Mouse (Mus musculus): ENCODE measurements around the gene Klhdc10. TPM values are rescaled to one million over a fixed set of nuclear protein-coding genes. Genes with fewer than 3 reads are reported as not detected.

The Klhdc10 gene
- polyA plus RNA-seq, 2 experiments, result 9.4 to 12.8 TPM

DNA sequence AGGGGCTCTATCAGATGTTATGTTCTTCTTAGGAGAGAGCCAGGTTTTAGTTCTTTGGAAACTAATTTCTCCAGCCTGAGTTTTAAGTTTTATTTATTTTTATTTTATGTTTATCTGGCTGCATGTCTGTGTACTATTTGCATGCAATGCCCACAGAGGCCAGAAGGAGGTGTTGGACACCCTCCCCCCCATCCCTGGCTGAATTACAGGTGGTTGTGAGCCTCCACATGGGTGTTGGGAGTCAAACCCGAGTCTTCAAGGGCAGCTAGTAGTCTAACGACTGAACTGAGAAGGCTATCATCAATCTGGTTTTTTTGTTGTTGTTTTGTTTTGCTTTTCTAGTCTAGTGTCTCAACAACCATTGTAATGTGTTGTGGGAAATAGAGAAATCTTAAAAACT is 14.5 kb downstream of the Klhdc10 start:
- no peaks in the 10 kb centered on the region for H3K4me1 ChIP-seq (replicated peaks; ENCODE audit: control insufficient read depth in 2 of 2, insufficient read depth in 2 of 2, low read length in 1 of 2)
- no peak overlapping the region for H3K4me2 ChIP-seq (ENCODE audit: low read depth)
- DNase-seq (ENCODE audit: low read depth in 3 of 3, low spot score in 3 of 3) (no peak), ATAC-seq (ENCODE audit: insufficient read depth) (no peak)
- TF ChIP-seq EP300 (IDR thresholded peaks at IDR 0.05; ENCODE audit: low read depth) (no peak), CTCF (IDR thresholded peaks at IDR 0.05; ENCODE audit: low read depth) (peak; percentile 35)
- H3K27me3 ChIP-seq (ENCODE audit: control insufficient read depth, insufficient read depth, low read length), result no peaks in the 10 kb centered on the region
- H3K36me3 ChIP-seq (replicated peaks; ENCODE audit: control insufficient read depth, insufficient read depth, low read depth), result no peaks in the 10 kb centered on the region
- H3K9ac ChIP-seq (replicated peaks), result no peak overlapping the region
- H3K27ac ChIP-seq, result no peak overlapping the region
- no peak overlapping the region for H3K4me3 ChIP-seq (ENCODE audit: insufficient read depth in 1 of 2, low read depth in 2 of 2, low read length in 2 of 2)
- no peaks in the 10 kb centered on the region for H3K9me3 ChIP-seq (ENCODE audit: control insufficient read depth, low read length)
- 73% methylated on average over 2 of the region's 2 CpGs for WGBS (ENCODE audit: insufficient replicate concordance)

DNA sequence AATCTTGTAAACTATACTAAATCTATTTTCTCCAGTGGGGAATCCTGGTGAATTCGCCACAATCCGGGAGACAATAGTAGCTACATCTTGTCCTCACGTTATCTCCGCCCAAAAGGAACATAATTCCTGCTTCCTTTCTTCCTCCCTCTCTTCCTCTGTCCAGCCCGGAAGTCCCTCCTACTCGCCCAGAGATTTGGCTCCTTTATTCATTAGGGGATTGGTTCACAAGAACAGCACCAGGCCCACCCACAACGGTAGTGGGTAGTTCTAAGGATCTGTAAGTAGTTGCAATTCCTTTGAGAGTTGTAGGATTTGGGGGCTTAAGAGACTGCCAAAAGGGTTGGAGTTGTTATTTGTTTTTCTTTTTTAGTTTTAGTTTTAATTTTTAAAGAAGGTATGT is 15.1 kb downstream of the Klhdc10 start:
- no peak overlapping the region for H3K4me3 ChIP-seq (ENCODE audit: insufficient read depth in 1 of 2, low read depth in 2 of 2, low read length in 2 of 2)

DNA sequence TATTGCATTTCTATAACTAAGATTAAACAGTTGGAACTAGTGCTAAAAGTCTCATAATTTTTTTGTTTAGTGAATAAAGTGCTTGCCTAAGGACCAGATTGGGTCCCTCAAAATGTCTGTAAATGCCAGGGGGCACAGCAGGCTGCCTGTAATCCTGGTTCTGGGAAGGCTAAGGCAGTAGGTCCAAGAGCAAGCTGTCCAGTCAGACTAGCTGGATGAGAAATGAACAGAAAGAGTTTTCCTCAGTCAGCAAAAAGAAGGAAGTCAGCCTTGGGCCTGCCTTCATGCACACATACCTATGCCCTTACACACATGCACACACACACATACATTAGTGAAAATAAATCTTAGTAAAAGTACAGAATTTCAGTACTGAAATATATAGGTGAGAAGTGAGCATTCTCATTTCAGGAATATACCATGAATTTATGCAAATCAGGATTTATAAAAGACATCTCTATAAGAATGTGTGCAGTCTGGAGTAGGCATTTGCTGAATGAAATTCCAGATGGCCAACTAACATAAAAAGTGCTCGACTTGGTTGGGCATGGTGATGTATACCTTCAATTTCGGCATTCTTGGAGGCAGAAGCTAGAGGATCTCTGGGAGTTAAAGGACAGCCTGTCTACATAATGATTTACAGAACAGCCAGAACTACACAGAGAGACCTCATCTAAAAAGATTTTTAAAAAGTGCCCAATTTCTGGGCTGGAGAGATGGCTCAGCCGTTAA is 31.0 kb downstream of the Klhdc10 start:
- no peak for TF ChIP-seq CTCF (IDR thresholded peaks at IDR 0.05; ENCODE audit: low read depth)
- no peak for TF ChIP-seq EP300 (IDR thresholded peaks at IDR 0.05; ENCODE audit: low read depth)
- no peak overlapping the region for H3K4me2 ChIP-seq (ENCODE audit: low read depth)
- ATAC-seq (ENCODE audit: insufficient read depth) (no peak), DNase-seq (ENCODE audit: low read depth in 3 of 3, low spot score in 3 of 3) (no peak)
- WGBS (ENCODE audit: insufficient replicate concordance), result 68% methylated on average over 3 of the region's 3 CpGs
- H3K27me3 ChIP-seq (ENCODE audit: control insufficient read depth, insufficient read depth, low read length), result no peaks in the 10 kb centered on the region
- no peaks in the 10 kb centered on the region for H3K36me3 ChIP-seq (replicated peaks; ENCODE audit: control insufficient read depth, insufficient read depth, low read depth)
- no peaks in the 10 kb centered on the region for H3K9me3 ChIP-seq (ENCODE audit: control insufficient read depth, low read length)
- no peak overlapping the region for H3K27ac ChIP-seq
- H3K4me3 ChIP-seq (ENCODE audit: insufficient read depth in 1 of 2, low read depth in 2 of 2, low read length in 2 of 2), result no peak overlapping the region
- H3K9ac ChIP-seq (replicated peaks), result no peak overlapping the region
- H3K4me1 ChIP-seq (replicated peaks; ENCODE audit: control insufficient read depth in 2 of 2, insufficient read depth in 2 of 2, low read length in 1 of 2), result peaks cover 0 to 2% of the 10 kb centered on the region in 2 experiments; a peak in 2 of 4 replicates

More for the DNA sequence above, 15.1 kb downstream of the Klhdc10 start:
- TF ChIP-seq CTCF (IDR thresholded peaks at IDR 0.05; ENCODE audit: low read depth), result no peak
- TF ChIP-seq EP300 (IDR thresholded peaks at IDR 0.05; ENCODE audit: low read depth), result no peak
- Histone ChIP-seq H3K9me3 (ENCODE audit: control insufficient read depth, low read length) (no peaks in the 10 kb centered on the region), H3K27me3 (ENCODE audit: control insufficient read depth, insufficient read depth, low read length) (no peaks in the 10 kb centered on the region), H3K36me3 (replicated peaks; ENCODE audit: control insufficient read depth, insufficient read depth, low read depth) (no peaks in the 10 kb centered on the region), H3K27ac (no peak overlapping the region), H3K9ac (replicated peaks) (no peak overlapping the region), H3K4me2 (ENCODE audit: low read depth) (no peak overlapping the region), H3K4me1 (replicated peaks; ENCODE audit: control insufficient read depth in 2 of 2, insufficient read depth in 2 of 2, low read length in 1 of 2) (no peaks in the 10 kb centered on the region)
- ATAC-seq (ENCODE audit: insufficient read depth), result no peak
- no peak for DNase-seq (ENCODE audit: low read depth in 3 of 3, low spot score in 3 of 3)
- 89% methylated on average over 7 of the region's 7 CpGs for WGBS (ENCODE audit: insufficient replicate concordance)

DNA sequence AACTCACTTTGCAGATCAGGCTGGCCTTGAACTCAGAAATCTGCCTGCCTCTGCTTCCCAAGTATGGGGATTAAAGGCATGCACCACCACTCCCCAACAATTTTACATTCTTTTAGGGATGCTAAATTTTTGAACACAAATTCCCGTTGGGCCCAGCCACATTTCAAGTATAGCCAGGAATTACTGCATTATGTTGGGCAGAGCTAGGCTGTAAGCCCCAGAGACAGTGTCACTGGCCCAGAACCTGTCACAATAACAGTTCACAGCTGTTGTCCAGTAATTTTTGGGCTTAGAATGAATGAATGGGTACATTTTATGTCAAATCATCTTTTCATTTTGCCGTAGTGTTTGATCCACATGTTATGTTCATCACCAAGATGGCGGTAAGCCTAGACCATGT is 34.8 kb downstream of the Klhdc10 start:
- WGBS (ENCODE audit: insufficient replicate concordance), result 87% methylated on average over 3 of the region's 3 CpGs
- TF ChIP-seq EP300 (IDR thresholded peaks at IDR 0.05; ENCODE audit: low read depth), result no peak
- TF ChIP-seq CTCF (IDR thresholded peaks at IDR 0.05; ENCODE audit: low read depth), result no peak

DNA sequence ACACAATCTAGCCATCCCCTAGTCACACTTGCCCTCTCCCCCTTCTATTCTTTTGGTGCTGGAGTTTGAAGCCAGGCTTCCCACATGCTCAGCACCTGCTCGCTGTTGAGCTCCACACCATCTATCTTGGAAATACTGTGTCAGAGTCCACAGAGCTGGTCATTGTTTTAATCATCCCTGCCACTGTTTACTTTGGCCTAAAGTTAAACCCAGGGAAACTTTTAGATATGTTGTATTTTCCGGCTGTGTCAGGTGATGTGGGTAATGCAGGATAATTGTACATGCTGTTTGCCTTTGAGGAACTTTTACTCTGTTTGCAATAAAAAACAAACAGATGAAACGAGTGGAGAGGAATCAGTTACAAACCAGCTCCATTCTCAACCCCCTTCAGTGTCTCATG is 35.4 kb downstream of the Klhdc10 start:
- Histone ChIP-seq H3K27me3 (ENCODE audit: control insufficient read depth, insufficient read depth, low read length) (no peaks in the 10 kb centered on the region), H3K4me2 (ENCODE audit: low read depth) (no peak overlapping the region), H3K36me3 (replicated peaks; ENCODE audit: control insufficient read depth, insufficient read depth, low read depth) (peaks cover 5% of the 10 kb centered on the region), H3K4me1 (replicated peaks; ENCODE audit: control insufficient read depth in 2 of 2, insufficient read depth in 2 of 2, low read length in 1 of 2) (no peaks in the 10 kb centered on the region; a peak in 1 of 4 replicates), H3K27ac (no peak overlapping the region), H3K9me3 (ENCODE audit: control insufficient read depth, low read length) (no peaks in the 10 kb centered on the region), H3K4me3 (ENCODE audit: insufficient read depth in 1 of 2, low read depth in 2 of 2, low read length in 2 of 2) (no peak overlapping the region), H3K9ac (replicated peaks) (no peak overlapping the region)
- no peak for TF ChIP-seq CTCF (IDR thresholded peaks at IDR 0.05; ENCODE audit: low read depth)
- no peak for TF ChIP-seq EP300 (IDR thresholded peaks at IDR 0.05; ENCODE audit: low read depth)
- 64% methylated on average over 3 of the region's 3 CpGs for WGBS (ENCODE audit: insufficient replicate concordance)
- ATAC-seq (ENCODE audit: insufficient read depth) (no peak), DNase-seq (ENCODE audit: low read depth in 3 of 3, low spot score in 3 of 3) (no peak)

More for the DNA sequence above, 34.8 kb downstream of the Klhdc10 start:
- Histone ChIP-seq H3K9me3 (ENCODE audit: control insufficient read depth, low read length) (no peaks in the 10 kb centered on the region), H3K27me3 (ENCODE audit: control insufficient read depth, insufficient read depth, low read length) (no peaks in the 10 kb centered on the region), H3K36me3 (replicated peaks; ENCODE audit: control insufficient read depth, insufficient read depth, low read depth) (no peaks in the 10 kb centered on the region), H3K4me2 (ENCODE audit: low read depth) (no peak overlapping the region), H3K27ac (no peak overlapping the region), H3K4me1 (replicated peaks; ENCODE audit: control insufficient read depth in 2 of 2, insufficient read depth in 2 of 2, low read length in 1 of 2) (no peaks in the 10 kb centered on the region; a peak in 1 of 4 replicates), H3K9ac (replicated peaks) (no peak overlapping the region), H3K4me3 (ENCODE audit: insufficient read depth in 1 of 2, low read depth in 2 of 2, low read length in 2 of 2) (no peak overlapping the region)
- no peak for ATAC-seq (ENCODE audit: insufficient read depth)
- DNase-seq (ENCODE audit: low read depth in 3 of 3, low spot score in 3 of 3), result no peak
